Mouse (Mus musculus) regulatory T cell (primary cell): ENCODE measurements around the gene Mrps12.
"Not testable (repeated sequence)": the region's sequence is repeated elsewhere in the genome, so short reads cannot be mapped to it uniquely, and the experiment has no call there.

Source experiments
- in situ Hi-C: fragments of 300-600 bp; cut with MboI, MseI; formaldehyde crosslinking; loops from one replicate; pipeline ENCODE4 v1.15.1; 2025; ENCODE audit warnings: high pct_unique_total_duplicates

Gene Mrps12

GRCm38 (mm10) chr7:28710962-28711361 is 30.7 kb downstream of the Mrps12 start:
- in situ Hi-C loops = no loop called here

GRCm38 (mm10) chr7:28709454-28709853 is 32.2 kb downstream of the Mrps12 start:
- in situ Hi-C loops = no loop called here

DNA sequence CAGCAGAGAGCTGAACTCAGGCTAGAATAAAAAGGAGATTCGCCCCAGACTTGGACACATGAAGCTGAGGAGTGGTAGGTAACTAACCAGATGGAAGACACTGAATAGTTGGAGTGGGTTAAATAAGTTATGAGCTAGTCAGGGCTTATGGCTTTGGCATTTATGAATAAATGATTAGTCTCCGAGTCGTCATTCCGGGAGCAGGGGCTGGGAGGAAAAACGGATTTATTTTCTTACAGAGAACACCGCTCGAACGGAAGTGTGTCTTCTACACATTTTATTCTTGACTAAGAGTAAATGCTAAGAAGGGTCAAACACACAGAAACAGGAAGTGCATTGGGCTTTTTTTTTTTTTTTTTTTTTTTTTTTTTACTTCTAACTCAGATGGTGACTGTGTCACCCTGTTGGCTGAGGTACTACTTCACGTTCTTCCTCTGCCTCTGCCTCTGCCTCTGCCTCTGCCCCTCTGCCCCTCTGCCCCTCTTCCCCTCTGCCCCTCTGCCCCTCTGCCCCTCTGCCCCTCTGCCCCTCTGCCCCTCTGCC is 38.9 kb downstream of the Mrps12 start:
- in situ Hi-C loops = no loop called here

DNA sequence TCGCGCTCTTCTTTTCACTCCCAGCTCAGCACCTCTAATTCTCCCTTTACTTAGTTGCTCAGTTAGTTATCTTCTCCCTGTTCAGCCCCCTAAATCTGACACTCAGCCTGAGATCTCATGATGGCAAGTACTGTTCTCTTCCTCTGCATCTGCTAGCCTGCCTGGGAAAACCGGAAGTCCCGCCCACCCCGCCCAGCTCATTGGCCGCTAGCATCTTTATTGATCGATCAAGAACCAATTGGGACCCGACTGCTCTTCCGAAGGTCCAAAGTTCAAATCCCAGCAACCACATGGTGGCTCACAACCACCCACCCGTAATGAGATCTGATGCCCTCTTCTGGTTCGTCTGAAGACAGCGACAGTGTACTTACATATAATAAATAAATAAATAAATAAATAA is 40.3 kb downstream of the Mrps12 start:
- in situ Hi-C loops = not testable (repeated sequence)

GRCm38 (mm10) chr7:28700269-28700668 is 41.4 kb downstream of the Mrps12 start:
- in situ Hi-C loops = no loop called here

- in situ Hi-C loops = no loop called here
Observed at GRCm38 (mm10) chr7:28697277-28697676, 44.3 kb downstream of the Mrps12 start.

DNA sequence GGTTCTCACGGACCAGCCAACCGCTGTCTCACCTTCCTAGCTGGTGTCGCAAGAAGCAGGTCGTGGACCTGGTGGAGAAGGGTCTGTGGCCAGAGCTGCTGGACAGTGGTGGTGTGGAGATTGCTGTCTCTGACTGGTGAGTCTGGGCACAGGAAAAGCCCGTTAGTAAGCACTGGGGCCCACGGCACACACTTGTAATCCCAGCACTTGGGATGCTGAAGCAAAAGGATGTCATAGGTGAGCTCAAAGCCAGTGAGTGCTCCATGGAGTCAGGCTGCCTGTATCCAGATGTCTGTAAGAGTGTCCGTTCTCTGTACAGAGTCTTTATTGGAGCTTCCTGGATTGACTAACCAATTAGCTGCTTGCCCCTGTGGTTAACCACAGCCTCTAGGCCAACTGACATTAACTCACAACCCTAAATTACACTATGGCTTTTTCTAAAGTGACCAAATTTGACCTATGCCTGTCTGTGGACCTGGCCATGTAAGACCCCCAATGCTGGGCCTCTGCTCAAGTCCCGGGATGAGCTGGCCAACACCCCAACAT is 46.6 kb downstream of the Mrps12 start:
- in situ Hi-C loops = no loop called here

- in situ Hi-C loops = no loop called here
Observed at GRCm38 (mm10) chr7:28694423-28694822, 47.2 kb downstream of the Mrps12 start.

- in situ Hi-C loops = no loop called here
Observed at GRCm38 (mm10) chr7:28693321-28693966, 48.2 kb downstream of the Mrps12 start.

DNA sequence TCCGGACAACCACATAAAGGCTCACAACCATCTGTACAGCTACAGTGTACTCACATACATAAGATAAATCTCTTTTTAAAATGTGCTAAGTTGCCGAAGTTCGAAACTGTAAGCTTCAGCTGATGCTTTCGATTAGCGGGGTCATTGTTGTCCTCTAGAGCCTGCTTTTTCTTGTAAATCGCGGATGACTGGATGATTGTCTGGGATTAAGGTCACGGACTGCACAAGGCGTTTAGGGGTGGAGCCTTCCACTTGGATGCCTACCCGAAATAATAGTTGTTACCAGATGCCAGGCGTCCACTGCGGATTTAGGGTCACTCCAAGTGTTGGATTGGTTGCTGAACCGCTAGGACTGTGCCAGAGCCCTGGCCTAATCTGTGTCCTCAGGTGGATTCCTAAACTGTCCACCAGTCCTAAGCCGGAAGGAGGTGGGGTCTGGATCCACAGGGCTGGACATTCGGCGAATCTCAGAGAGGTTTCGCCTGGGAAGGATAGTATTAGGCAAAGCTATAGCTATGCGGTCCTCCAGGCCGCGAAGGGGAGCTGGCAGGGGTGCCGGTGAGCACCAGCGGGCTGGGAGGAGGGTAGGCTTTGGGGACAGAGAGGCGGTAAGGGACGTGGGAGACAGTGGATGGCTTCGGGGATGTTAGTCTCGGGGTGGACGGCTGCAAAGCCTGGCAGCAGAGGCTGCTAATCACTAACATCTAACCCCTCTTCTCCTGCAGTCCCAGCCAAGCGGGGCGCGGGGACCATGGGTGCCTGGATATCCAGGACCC is 48.9 kb downstream of the Mrps12 start, which contains the start of gene Fbxo27:
Gene Fbxo27, plus strand, starts transcription at position 305 of the 776 bp plus-strand sequence.
- in situ Hi-C loops = no loop called here

- in situ Hi-C loops = no loop called here
Observed at GRCm38 (mm10) chr7:28691075-28691474, 50.5 kb downstream of the Mrps12 start.
